Mouse (Mus musculus) layer of hippocampus, adult 18-20 months (tissue): ENCODE data around the gene Nop58. TPM values are rescaled to one million over a fixed set of nuclear protein-coding genes. Genes with fewer than 3 reads are reported as not detected.
"Not testable (repeated sequence)": the region's sequence is repeated elsewhere in the genome, so short reads cannot be mapped to it uniquely, and the experiment has no call there.

ENCODE experiments used
- DNase-seq, 2 experiments: peaks; one replicate each; pipeline ENCODE4 v3.0.0; 2022; ENCODE audit warnings: low spot score in 2 of 2
- long read RNA-seq: library from polyadenylated mRNA; stranded (forward); transcript quantifications from one replicate; pipeline ENCODE4 v2.0.0, GENCODE M21; 2021
- total RNA-seq, 2 experiments: library from RNA; stranded (reverse); gene quantifications; 2 replicates each; pipeline ENCODE4 v1.2.3; 2021

The Nop58 gene
- 10 to 100 TPM; 53.8 to 57.1 TPM for total RNA-seq
- long read RNA-seq, full-length matches to known transcripts = 13 of 14 reads
- long read RNA-seq, partial matches to known transcripts = 0 of 14 reads
- long read RNA-seq, other reads (novel, unspliced or antisense) = 1 of 14 reads

GRCm38 (mm10) chr1:59684819-59685755 is at the start of gene Nop58:
Gene Nop58 (plus strand): TSS chr1:59684971.
- peak; percentile 88 to 95 for DNase-seq

DNA sequence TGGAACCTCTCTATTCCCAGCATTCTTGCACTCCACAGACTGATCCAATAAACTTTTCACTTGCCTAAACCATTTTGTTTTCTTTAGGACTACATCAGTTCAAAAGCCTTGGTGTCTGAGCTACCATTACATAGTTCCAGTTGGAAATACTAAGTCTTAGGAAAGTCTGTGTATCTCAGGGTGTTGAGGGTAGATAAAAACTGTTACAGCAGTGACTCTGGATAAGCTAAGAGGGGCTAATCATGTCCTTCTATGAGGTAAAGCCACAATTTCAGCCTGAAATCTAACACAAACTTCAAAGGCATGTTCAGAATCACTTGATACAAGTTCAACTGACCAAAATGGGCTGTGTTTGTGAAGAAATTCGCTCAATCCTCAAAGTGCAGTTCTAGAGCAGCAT is 48.4 kb upstream of the Nop58 start:
- DNase-seq = no peak

- no peak for DNase-seq
These were observed 46.4 kb upstream of the Nop58 start for GRCm38 (mm10) chr1:59638371-59638770.

DNA sequence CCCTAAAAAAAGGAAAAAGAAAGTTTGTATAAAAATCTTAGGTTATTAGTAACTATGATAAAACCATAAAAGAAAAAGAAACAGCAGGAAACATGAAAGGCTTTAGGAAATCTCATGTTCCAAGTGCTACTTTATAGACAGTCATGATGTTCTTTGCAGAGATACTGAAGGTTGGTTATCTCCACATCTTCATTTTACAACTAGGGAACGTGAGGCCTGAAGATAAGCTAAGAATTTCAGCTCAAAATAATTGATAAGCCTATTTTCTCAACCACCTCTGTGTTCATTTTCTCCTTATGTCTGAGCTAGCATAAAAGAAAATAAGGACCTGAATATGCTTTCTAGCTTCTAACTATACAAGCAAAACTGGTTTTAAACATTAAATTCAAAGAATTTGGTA is 42.3 kb upstream of the Nop58 start:
- no peak for DNase-seq

GRCm38 (mm10) chr1:59646502-59646901 is 38.3 kb upstream of the Nop58 start:
- not testable (repeated sequence) for DNase-seq

- DNase-seq = no peak
These were observed 33.5 kb upstream of the Nop58 start for GRCm38 (mm10) chr1:59651201-59651819.

DNA sequence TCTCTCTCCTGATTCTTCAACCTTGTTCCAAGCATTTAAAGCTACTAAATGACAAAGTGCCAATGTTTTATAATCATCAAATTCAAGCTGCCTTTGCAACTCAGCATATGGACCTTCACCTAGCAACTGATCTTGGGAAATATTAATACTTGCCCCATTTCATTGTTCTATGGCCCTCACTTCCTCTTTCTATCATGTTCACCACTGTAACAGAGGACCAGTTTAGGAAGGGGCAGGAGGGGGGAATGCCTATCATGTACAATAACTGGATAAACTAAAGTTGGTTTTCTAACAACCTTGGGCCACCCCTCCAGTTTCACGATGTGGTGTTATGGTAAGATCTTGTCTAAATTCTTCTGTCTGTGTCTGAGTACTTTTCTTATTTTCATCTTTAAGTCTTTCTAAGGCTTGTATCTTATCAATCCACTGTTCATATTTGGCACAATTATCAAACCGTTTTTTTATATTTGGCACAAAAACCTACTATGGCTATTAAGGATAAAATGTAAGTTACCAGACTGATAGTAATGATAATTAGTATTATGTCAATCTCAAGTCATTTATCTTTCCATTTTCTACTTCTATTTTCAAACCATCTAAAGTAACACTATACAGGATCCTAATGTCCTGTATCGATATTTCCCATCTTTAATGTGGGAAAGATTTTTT is 31.4 kb upstream of the Nop58 start:
- no peak for DNase-seq

DNA sequence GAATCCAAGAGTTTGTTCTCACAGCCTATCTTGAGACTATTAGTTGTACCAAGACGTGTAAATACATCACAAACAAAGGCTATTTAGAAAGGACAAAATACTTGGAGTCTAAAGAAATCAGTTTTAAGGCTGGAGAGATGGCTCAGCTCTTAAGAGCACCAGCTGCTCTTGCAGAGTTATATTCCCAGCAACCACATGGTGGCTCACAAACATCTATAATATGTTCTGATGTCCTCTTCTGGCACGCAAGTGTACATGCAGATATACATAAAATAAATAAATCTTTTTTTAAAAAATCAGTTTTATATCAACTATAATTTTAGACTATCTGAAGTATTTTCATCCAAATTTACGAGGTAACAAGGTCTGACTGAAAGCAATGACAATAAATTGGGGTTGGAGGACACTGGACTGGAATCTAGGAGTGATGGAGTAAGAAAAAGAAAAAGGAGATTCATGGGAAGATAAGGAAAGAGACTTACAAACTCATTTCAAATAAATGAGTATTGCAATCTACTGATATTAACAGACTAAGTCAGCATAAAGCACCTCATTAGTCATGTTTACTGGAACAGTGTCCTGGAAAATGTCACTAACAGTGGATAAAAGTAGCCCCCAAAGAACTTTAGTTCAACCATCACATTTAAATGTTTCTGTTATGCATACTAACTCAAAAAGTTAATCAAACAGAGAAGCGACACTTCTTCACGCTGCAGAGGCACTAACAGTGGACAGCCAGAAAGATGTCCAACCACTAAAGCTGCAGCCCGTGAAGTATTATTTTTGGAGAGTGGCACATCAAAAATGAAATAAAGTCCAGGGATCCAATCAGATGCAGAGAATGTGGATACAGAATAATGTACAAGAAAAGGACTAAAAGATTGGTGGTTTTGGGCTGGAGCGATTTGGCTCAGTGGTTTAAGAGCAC is 28.3 kb upstream of the Nop58 start:
- DNase-seq = no peak

- DNase-seq = no peak
These were observed 21.2 kb upstream of the Nop58 start for GRCm38 (mm10) chr1:59663456-59664135.

DNA sequence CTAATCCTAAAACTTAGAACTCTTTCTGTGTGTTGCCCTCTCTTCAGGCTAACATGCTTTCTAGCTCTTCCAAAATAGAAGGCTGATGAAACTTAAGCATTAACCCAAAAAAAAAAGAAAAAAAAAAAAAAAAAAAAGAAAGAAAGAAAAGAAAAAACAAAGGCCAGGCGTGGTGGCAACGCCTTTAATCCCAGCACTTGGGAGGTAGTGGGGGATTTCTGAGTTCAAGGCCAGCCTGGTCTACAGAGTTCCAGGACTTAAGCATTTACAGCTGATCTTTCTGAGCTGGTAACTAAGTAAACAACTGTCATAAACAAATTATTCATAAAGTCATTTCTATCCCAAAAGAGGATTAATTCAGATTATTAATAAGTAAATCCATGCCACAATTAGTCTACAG is 15.9 kb upstream of the Nop58 start:
- DNase-seq = no peak

GRCm38 (mm10) chr1:59669962-59670630 is 14.7 kb upstream of the Nop58 start:
- peak in 1 of 2 experiments; percentile 35 for DNase-seq

GRCm38 (mm10) chr1:59670641-59671168 is 14.1 kb upstream of the Nop58 start, which contains the start of gene Sumo1:
Gene Sumo1 (minus strand): TSS chr1:59670834.
- peak; percentile 85 to 93 for DNase-seq

DNA sequence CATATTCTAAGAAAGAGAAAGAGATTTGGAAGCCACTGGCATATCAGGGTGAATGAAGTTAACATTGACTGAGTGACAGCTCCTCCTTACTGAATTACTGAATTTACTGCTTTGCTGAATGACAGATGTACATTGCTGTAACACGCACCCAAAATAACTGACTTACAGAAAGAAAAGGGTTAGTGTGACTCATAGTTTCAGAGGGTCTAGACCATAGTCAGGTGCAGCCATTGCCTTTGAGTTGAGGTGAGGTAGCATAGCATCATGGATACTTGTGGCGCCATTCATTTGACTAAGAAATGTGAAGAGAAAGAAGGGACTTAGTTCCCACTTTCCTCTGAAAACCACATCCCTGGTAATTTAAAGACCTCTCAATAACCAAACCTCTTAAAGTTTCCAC is 11.1 kb upstream of the Nop58 start:
- DNase-seq = no peak

- no peak for DNase-seq
These were observed 599 bp upstream of the Nop58 start for GRCm38 (mm10) chr1:59683926-59684818.

DNA sequence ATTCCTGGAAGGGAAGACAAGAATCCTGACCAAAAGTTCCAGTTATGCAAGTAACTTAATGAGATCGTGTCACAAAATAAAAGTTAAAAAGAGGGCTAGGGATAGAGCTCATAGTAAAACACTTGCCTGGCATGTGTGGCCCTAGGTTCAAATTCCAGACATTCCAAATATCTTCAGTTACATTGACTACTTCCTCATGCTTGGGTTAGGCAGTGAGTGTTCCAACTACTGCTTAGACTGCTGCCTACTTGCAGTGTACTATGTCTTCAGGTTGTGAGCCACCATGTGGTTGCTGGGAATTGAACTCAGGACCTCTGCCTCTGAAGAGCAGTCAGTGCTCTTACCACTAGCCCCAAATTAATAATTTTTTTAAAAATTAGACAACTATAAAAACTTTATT is 2.7 kb downstream of the Nop58 start:
- DNase-seq = no peak

GRCm38 (mm10) chr1:59690467-59690866 is 5.7 kb downstream of the Nop58 start:
- DNase-seq = no peak

- no peak for DNase-seq
These were observed 13.0 kb downstream of the Nop58 start for GRCm38 (mm10) chr1:59697751-59698150.

DNA sequence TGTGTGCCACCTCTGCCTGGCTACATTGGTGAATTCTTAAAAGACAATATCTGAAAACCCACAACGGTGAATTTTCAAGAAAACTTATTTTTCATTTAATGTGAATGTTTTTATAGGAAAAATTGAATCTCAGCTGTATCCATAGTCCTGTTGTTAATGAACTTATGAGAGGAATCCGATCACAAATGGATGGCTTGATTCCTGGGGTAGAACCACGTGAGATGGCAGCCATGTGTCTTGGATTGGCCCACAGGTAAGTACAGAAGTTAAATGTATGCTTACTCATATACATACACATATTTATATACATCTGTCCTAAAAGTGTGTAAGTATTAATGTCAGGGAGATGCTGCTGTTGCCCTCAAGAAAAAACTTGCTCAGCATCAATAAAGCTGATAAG is 13.4 kb downstream of the Nop58 start:
- no peak for DNase-seq
